Mouse (Mus musculus): Measurements from ENCODE around the gene Gm7971. TPM values are rescaled to one million over a fixed set of nuclear protein-coding genes. Genes with fewer than 3 reads are reported as not detected.
"Not testable (repeated sequence)": the region's sequence is repeated elsewhere in the genome, so short reads cannot be mapped to it uniquely, and the experiment has no call there.

Gm7971 gene
- not detected in 2 replicates for polyA plus RNA-seq (2012; rRNA removed)

DNA sequence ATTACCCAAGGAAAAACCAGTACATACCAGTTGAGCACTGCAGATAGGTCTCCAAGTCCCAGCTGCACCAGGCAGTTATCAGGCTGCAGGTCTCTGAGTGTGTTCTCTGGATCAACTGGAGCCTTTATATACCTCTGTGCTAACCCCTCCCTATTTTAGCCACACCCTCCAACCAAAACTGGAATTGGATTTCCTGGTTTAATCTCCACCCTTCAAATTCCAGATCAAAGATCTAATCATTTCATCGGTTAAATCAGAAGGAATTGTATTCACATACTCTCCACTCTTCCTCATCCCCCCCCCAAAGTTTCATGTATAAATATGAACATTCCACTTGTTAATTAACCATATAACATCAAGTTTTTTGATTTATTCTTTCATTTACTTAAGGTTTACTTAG lies at the start of gene Gm7971:
Gene Gm7971 (minus strand): TSS at position 101 of the 400 bp plus-strand sequence.
- not testable (repeated sequence) for H3K27ac ChIP-seq (ENCODE audit: insufficient read depth, low read length); H3K4me1 ChIP-seq (ENCODE audit: control insufficient read depth, insufficient read depth, low read length); H3K27me3 ChIP-seq (ENCODE audit: control insufficient read depth, insufficient read depth, low read length); DNase-seq; H3K4me3 ChIP-seq (replicated peaks; ENCODE audit: insufficient read depth, low read depth, low read length)
- WGBS = no CpG with 5 or more reads among the region's 1 CpGs

Other genes with a start within 250 kb of the Gm7971 start
- gene D5Ertd577e, start 138.1 kb downstream of the Gm7971 start, polyA plus RNA-seq (2012; rRNA removed) = not detected in 2 replicates
- gene Gm3286, start 84.1 kb downstream of the Gm7971 start, polyA plus RNA-seq (2012; rRNA removed) = not detected in 2 replicates
- gene Gm7978, start 141.3 kb upstream of the Gm7971 start, polyA plus RNA-seq (2012; rRNA removed) = not detected in 2 replicates
- gene Gm7982, start 147.1 kb upstream of the Gm7971 start, polyA plus RNA-seq (2012; rRNA removed) = not detected in 2 replicates
- gene E330014E10Rik, start 181.1 kb upstream of the Gm7971 start, polyA plus RNA-seq (2012; rRNA removed) = not detected in 2 replicates

Data from cerebellum, adult 2 months (tissue).